Mouse (Mus musculus) hindbrain, embryonic 10.5 days (tissue): Measurements from ENCODE around the gene Lbhd2. TPM values are rescaled to one million over a fixed set of nuclear protein-coding genes. Genes with fewer than 3 reads are reported as not detected.

Experiments
- DNase-seq: peaks from one replicate; pipeline ENCODE4 v3.0.0-alpha.2; 2017; ENCODE audit warnings: low spot score
- H3K27ac ChIP-seq: fragments of 300-500 bp; sonication (generic); 2 replicates; pipeline ENCODE4 v1.5.1; 2016; ENCODE audit warnings: mild to moderate bottlenecking, moderate library complexity
- H3K27me3 ChIP-seq: fragments of 300-500 bp; sonication (generic); 2 replicates; pipeline ENCODE4 v1.6.1; 2016; ENCODE audit warnings: mild to moderate bottlenecking; ENCODE audit not compliant: poor library complexity, insufficient read depth, severe bottlenecking
- H3K36me3 ChIP-seq: fragments of 300-500 bp; sonication (generic); 2 replicates; pipeline ENCODE4 v1.6.1; 2016; ENCODE audit warnings: mild to moderate bottlenecking, moderate library complexity
- H3K4me1 ChIP-seq: fragments of 300-500 bp; sonication (generic); replicated peaks from 2 replicates; pipeline ENCODE4 v1.6.1; 2016; ENCODE audit warnings: mild to moderate bottlenecking
- H3K4me3 ChIP-seq: fragments of 300-500 bp; sonication (generic); 2 replicates; pipeline ENCODE4 v1.5.1; 2016; ENCODE audit warnings: mild to moderate bottlenecking, moderate library complexity
- H3K9me3 ChIP-seq: fragments of 300-500 bp; sonication (generic); 2 replicates; pipeline ENCODE4 v1.6.1; 2016; ENCODE audit warnings: mild to moderate bottlenecking, moderate library complexity
- WGBS: fragments of 180-500 bp; shearing (Covaris S2); methylation state at CpG from one replicate; pipeline ENCODE4 v1.1.7; 2016; 5-methylcytosine and 5-hydroxymethylcytosine counted together
- polyA plus RNA-seq: library from polyadenylated mRNA; unstranded; fragments of >200 nt; fragmentation: Nextera tagmentation; extraction: Ambion mirVana; gene quantifications from 2 replicates; pipeline ENCODE4 v1.2.1, GENCODE M21; 2016

The Lbhd2 gene
- 0.25 TPM in 1 of 2 replicates, not detected in the other for polyA plus RNA-seq

DNA sequence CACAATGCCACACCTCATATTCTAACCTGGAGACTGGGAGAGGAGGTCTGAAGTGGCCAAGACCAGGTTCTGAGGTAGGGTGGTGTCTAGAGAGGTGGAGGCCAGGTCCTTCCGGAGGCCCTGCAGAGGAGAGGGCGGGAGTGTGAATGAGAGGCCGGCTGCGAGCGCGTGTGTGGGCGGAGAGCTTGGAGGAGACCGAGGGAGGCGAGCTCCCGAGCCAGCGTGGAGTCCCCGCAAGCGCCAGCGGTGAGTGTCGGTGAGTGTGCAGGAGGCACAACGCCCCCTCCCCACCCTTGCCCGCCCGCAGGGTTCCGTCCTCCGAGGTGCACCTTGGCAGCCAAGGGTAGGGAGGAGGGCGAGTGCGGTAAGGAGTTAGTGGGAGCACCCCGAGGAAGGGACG is at the start of gene Lbhd2:
TSS of gene Lbhd2 (plus strand) at position 188 of the 400 bp plus-strand sequence.
- Histone ChIP-seq H3K9me3 (no peaks in the 10 kb centered on the region), H3K4me3 (peak within 1 kb of the TSS; percentile 35), H3K27ac (peak within 1 kb of the TSS; percentile 36; the same call in 1 of the 2 replicates), H3K27me3 (peaks cover 74% of the 10 kb centered on the region), H3K36me3 (no peaks in the 10 kb centered on the region), H3K4me1 (peaks cover 31% of the 10 kb centered on the region)
- DNase-seq, result no peak
- 2% methylated on average over 24 of the region's 24 CpGs for WGBS

DNA sequence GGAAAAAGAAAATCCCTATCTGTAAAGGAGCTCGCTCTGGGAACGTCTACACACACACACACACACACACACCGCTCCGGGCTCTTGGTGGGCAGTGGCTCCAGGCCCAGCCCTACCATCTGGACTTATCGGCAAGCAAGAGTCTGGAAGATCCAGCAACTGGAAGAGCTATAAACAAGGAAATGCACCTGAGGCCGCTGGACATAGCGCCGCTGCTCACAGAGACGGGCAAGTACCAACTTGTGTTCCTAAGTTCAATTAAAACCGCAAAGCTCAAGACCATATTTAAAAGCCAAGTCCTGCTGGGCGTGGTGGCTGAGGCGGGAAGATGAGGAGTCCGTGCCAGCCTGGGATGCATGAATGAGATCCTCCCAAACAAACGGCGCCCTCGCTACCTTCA is 45.9 kb upstream of the Lbhd2 start:
- no peak for DNase-seq
- 93% methylated on average over 16 of the region's 16 CpGs for WGBS
- no peak overlapping the region for H3K4me3 ChIP-seq
- H3K9me3 ChIP-seq, result no peaks in the 10 kb centered on the region
- no peaks in the 10 kb centered on the region for H3K27me3 ChIP-seq
- peaks cover 44% of the 10 kb centered on the region for H3K4me1 ChIP-seq
- H3K27ac ChIP-seq, result no peak overlapping the region
- H3K36me3 ChIP-seq, result no peaks in the 10 kb centered on the region

DNA sequence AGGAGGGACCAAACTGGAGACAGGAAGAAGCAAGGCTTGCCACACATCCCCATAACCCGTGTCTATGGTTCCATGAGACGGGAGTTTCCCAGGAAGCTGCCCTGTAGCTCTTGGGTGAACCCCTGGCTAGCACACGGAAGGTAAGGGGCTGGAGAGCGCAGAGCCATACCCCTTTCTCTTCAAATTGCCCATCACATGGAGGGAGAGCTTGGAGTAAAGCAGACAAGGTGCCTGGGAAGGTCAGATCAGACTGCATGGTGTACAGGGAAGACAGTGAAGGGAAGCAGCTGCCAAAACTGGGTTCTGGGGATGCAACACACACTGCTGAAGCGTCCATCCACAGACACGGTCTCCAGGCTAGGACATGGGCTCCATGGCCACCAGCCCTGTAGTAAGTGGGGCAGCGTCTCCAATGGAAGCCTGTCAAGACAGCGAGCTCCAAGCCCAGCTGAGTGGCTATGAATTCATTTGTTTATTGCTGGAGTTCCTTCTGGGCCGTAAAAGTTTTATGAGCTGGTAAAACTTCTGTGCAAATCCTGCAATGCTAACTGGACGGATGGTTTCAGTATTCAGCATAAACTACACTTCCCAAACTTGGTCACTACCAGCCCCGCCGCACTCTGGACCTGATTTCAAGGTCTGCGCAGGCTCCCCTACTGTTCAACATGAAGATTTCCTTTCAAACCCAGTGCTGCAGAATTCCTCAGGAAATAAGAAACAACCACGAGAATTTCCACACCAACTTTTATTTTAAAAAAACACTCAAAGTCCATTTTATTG is 45.1 kb upstream of the Lbhd2 start:
- H3K4me3 ChIP-seq, result no peak overlapping the region
- H3K9me3 ChIP-seq, result no peaks in the 10 kb centered on the region
- H3K4me1 ChIP-seq, result peaks cover 44% of the 10 kb centered on the region
- no peak for DNase-seq
- H3K27ac ChIP-seq, result no peak overlapping the region
- no peaks in the 10 kb centered on the region for H3K27me3 ChIP-seq
- no peaks in the 10 kb centered on the region for H3K36me3 ChIP-seq
- WGBS, result 86% methylated on average over 14 of the region's 14 CpGs

DNA sequence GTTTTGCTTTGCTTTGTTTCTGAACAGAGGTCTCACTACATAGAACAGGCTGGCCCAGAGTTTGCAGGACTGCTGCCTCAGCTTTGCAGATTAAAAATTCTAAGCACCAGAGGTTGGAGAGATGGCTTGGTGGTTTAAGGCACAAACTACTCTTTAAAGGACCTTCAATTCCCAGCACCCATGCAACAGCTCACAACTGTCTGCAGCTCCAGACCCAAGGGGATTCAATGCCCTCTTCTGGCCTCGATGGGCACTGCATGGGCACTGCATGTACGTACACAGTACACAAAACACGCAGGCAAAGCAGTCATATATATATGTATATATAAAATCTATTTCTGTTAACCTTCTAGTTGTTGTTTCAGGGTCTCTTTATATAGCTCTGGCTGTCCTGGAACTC is 42.4 kb upstream of the Lbhd2 start:
- H3K4me3 ChIP-seq, result no peak overlapping the region
- H3K36me3 ChIP-seq, result no peaks in the 10 kb centered on the region
- DNase-seq, result no peak
- H3K4me1 ChIP-seq, result peaks cover 45% of the 10 kb centered on the region
- no peak overlapping the region for H3K27ac ChIP-seq
- 89% methylated on average over 3 of the region's 3 CpGs for WGBS
- no peaks in the 10 kb centered on the region for H3K27me3 ChIP-seq
- H3K9me3 ChIP-seq, result no peaks in the 10 kb centered on the region

DNA sequence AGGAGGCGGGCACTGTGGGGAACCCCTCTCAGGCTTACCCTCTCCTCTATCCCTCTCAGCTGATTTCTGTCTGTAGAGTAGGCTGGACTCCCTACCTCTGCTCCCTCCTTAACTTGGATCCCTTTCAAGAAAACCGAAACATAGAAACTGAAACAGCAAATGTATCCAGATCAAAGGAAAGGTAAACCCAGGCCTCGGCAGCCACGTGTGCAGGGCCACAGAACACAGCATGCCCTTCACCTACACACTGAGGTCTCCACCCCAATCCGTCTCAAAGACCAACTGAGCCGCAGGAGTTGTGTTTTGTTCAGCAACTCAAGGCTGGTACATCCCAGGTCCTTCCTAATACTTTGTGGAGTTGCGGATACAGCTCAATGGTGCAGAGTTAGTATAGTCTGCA is 39.5 kb upstream of the Lbhd2 start:
- H3K9me3 ChIP-seq, result no peaks in the 10 kb centered on the region
- peaks cover 47% of the 10 kb centered on the region for H3K4me1 ChIP-seq
- H3K27ac ChIP-seq, result no peak overlapping the region
- no peaks in the 10 kb centered on the region for H3K36me3 ChIP-seq
- no peak overlapping the region for H3K4me3 ChIP-seq
- DNase-seq, result no peak
- 91% methylated on average over 7 of the region's 7 CpGs for WGBS
- H3K27me3 ChIP-seq, result no peaks in the 10 kb centered on the region

DNA sequence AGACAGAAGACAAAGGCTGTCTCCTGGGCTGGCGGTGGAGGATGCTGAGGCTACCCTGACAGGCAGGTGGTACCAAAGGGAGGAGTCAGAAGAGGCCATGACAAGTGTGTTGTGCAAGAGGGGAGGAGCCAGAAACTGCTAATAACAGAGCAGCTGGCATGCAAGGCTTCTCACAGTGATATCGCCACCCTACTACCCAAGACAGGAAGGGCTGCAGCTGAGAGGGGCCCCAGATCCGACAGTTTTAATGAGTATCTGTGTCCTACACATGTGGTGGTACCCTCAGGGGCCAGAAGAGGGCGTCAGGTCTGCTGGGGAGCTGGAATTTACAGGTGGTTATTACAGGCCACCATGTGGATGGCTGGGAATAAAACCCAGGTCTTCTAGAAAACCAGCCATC is 36.4 kb upstream of the Lbhd2 start:
- no peaks in the 10 kb centered on the region for H3K36me3 ChIP-seq
- H3K27ac ChIP-seq, result no peak overlapping the region
- 57% methylated on average over 4 of the region's 4 CpGs for WGBS
- H3K4me3 ChIP-seq, result no peak overlapping the region
- H3K4me1 ChIP-seq, result peaks cover 41% of the 10 kb centered on the region
- no peaks in the 10 kb centered on the region for H3K27me3 ChIP-seq
- DNase-seq, result no peak
- H3K9me3 ChIP-seq, result no peaks in the 10 kb centered on the region

DNA sequence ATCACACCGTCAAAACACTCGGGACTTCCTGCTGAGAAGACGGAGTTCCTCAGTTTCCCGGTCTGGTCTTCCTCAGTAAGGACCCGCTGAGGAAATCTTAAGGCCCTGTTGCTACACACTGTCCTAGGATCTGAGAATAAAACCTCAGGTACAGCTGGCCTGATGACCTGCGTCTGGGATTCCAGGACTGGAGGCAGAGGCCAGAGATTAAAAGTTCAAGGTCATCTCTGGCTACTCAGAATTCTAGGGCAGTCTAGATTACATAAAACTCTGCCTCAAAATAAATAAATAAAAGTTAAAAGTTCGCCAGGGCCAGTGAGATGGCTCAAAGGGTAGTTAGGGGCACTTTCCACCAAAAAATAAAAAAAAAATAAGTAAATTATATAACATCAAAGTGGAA is 34.7 kb upstream of the Lbhd2 start:
- no peaks in the 10 kb centered on the region for H3K27me3 ChIP-seq
- DNase-seq, result no peak
- H3K9me3 ChIP-seq, result no peaks in the 10 kb centered on the region
- H3K36me3 ChIP-seq, result no peaks in the 10 kb centered on the region
- no peak overlapping the region for H3K27ac ChIP-seq
- peaks cover 57% of the 10 kb centered on the region for H3K4me1 ChIP-seq
- H3K4me3 ChIP-seq, result no peak overlapping the region
- 88% methylated on average over 7 of the region's 7 CpGs for WGBS

DNA sequence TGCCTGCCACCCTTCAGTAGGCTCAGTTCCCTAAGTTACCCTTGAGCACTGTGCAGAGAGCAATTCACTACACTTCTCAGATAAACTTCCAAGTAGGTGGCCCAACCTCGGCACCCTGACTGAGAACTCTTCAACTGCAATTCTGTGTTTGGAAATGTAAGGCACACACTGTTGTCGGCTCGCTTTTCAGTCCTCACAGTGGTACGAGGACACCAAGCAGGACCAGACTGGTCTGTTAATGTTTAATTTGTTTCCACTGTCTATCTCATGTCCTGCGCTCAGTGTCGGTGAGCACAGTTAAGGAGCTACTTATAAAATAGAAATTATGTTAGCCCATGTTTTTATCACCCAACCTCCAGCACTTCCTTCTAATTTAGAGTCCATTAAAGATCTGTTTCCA is 33.2 kb upstream of the Lbhd2 start:
- Histone ChIP-seq H3K27me3 (no peaks in the 10 kb centered on the region), H3K27ac (no peak overlapping the region), H3K36me3 (no peaks in the 10 kb centered on the region), H3K4me3 (no peak overlapping the region), H3K4me1 (peaks cover 56% of the 10 kb centered on the region), H3K9me3 (no peaks in the 10 kb centered on the region)
- WGBS, result 82% methylated on average over 6 of the region's 6 CpGs
- no peak for DNase-seq

DNA sequence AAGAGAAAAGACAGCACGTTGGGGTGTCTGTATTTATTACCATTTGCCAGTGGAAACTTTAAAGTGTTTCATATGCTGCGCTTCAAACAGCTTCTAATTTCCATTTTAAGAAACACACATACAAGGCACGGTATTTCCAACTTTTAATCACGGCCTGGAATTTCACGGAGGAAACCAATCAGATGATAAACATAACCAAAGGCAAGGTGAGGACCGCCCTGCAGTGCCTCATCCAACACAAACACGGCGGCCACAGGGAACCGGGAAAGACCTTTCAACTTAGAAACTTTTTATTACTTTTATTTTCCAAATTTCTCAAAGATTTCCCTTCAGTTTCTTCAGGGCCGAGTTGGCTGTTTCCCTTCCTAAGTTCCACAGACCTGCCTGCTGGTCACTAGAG is 31.9 kb upstream of the Lbhd2 start:
- DNase-seq, result no peak
- Histone ChIP-seq H3K4me1 (peaks cover 49% of the 10 kb centered on the region), H3K27ac (no peak overlapping the region), H3K27me3 (no peaks in the 10 kb centered on the region), H3K36me3 (no peaks in the 10 kb centered on the region), H3K4me3 (no peak overlapping the region), H3K9me3 (no peaks in the 10 kb centered on the region)
- 87% methylated on average over 10 of the region's 10 CpGs for WGBS

DNA sequence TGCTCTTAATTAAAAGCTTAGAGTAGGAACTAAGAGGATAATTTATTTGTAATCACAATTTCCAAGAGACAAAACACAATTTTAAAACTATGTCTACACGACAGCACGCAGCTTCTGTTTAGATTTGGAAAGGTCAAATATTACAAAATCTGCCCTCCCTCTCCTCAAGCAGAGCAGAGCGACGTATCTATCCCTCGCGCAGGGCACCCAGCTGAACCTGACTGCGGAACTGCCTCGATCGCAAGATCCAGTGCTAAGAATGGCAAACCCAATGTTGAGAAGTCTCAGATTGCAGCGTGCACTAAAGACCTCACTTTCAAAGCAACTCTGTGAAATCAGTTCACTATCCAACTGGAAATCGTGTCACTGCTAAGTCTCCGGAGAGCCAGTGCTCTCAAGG is 31.1 kb upstream of the Lbhd2 start:
- Histone ChIP-seq H3K9me3 (no peaks in the 10 kb centered on the region), H3K4me1 (peaks cover 41% of the 10 kb centered on the region), H3K27me3 (no peaks in the 10 kb centered on the region), H3K4me3 (peak overlapping the region; percentile 96), H3K36me3 (no peaks in the 10 kb centered on the region), H3K27ac (no peak overlapping the region)
- no peak for DNase-seq
- WGBS, result 80% methylated on average over 12 of the region's 12 CpGs

DNA sequence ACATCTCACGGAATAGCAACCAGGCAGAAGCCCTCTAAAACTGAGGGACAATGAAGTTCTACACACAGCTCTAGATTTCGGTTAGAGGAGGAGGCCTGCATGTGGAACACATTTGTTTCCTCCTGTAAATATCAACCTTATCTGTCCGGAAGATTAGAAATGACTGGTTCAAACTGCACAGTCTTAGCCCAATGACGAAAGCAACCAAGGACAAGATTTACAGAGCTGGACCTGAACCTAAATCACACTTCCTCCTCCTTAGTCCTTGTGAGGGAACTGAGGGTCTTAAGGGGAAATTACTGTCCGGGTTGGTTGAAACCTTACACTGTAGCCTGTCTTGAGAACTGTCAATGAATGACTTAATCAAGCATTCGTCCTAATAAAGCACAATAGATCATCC is 30.6 kb upstream of the Lbhd2 start:
- DNase-seq, result no peak
- 55% methylated on average over 6 of the region's 6 CpGs for WGBS

DNA sequence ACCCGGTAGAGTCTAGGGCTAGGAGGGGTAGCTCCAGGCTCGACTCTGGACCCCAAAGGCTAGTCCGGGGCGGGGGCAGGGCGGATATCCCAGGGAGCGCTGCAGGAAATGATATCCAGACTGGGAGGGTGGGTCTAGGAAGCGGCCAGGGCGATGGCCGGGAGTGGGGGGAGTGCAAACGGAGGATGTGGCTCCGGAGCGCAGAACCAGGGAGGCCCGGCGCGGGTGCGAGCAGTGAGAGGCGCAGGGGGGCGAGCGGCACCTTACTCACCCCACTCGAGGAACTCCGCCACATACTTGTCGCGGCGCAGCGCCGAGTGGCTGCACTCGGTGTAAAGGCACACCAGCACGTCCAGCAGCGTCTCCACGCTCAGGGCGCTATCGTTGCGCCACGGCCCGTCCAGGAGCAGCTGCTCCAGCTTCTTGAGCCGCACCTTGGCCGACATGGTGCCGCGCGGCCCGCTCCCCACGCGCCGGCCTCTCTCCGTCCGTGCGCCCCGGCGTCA is 29.7 kb upstream of the Lbhd2 start:
- under 1% methylated on average over 49 of the region's 49 CpGs for WGBS

More for the DNA sequence above, 30.6 kb upstream of the Lbhd2 start:
- H3K4me1 ChIP-seq, result peaks cover 43% of the 10 kb centered on the region
- H3K27ac ChIP-seq, result peak overlapping the region; percentile 97; the same call in 1 of the 2 replicates
- H3K4me3 ChIP-seq, result peak overlapping the region; percentile 96
- H3K27me3 ChIP-seq, result no peaks in the 10 kb centered on the region
- H3K9me3 ChIP-seq, result no peaks in the 10 kb centered on the region
- H3K36me3 ChIP-seq, result no peaks in the 10 kb centered on the region

DNA sequence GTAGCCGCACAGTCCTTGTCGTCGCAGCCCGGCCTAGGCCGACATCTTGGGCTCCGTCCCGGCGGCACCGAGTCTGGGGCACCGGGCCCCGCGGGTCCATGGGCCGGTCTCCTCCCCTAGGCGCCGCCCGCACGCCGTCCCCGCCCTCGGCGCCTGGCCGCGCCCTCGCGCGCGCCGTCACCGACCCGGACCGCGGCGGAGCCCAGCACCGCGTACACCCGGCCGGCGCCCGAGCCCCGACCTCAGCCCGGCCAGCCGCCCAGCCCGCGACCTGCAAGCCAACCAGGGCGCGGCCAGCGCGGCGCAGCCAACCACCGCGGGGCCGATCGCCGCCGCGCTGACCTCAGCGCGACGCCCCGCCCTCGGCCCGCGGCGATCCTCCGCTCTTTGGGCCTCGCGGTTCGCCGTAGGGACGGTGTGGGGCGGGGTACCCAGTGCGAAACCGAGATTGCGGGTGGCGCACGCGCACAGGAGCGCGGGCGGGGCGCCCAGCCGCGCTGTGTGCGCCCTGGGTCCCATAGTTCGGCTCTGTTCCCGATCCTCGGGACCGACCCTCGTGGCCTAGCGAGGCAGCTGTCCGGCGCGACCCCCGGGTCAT is 29.1 kb upstream of the Lbhd2 start, which contains the start of gene Cdc42bpb:
TSS of gene Cdc42bpb (minus strand) at position 343 of the 598 bp plus-strand sequence.
- under 1% methylated on average over 94 of the region's 94 CpGs for WGBS
- DNase-seq, result peak; percentile 93
- H3K4me3 ChIP-seq, result peak within 1 kb of the TSS; percentile 96

More for the DNA sequence above, 29.7 kb upstream of the Lbhd2 start:
- peak; percentile 53 for DNase-seq
- peak overlapping the region; percentile 96 for H3K4me3 ChIP-seq
- no peaks in the 10 kb centered on the region for H3K9me3 ChIP-seq
- peak overlapping the region; percentile 97 for H3K27ac ChIP-seq
- no peaks in the 10 kb centered on the region for H3K27me3 ChIP-seq
- peaks cover 47% of the 10 kb centered on the region for H3K4me1 ChIP-seq
- H3K36me3 ChIP-seq, result no peaks in the 10 kb centered on the region

More for the DNA sequence above, 29.1 kb upstream of the Lbhd2 start, which contains the start of gene Cdc42bpb:
- Histone ChIP-seq H3K27me3 (no peaks in the 10 kb centered on the region), H3K27ac (peak within 1 kb of the TSS; percentile 97), H3K36me3 (no peaks in the 10 kb centered on the region), H3K9me3 (no peaks in the 10 kb centered on the region), H3K4me1 (peaks cover 47% of the 10 kb centered on the region)
